Mouse (Mus musculus): Measurements from ENCODE around the gene Dntt. TPM values are rescaled to one million over a fixed set of nuclear protein-coding genes. Genes with fewer than 3 reads are reported as not detected.

The Dntt gene
- polyA plus RNA-seq (2015; fragmentation: Nextera tagmentation; extraction: Ambion mirVana) = 0.13 and 0.26 TPM in 2 replicates

- H3K27ac ChIP-seq = no peak within 1 kb of the TSS
- H3K4me1 ChIP-seq (replicated peaks) = 0 out of 2 replicates have a peak, but pooled peaks cover 3% of the 10 kb centered on the region
- H3K9ac ChIP-seq (replicated peaks) = no peak within 1 kb of the TSS
- no peak for ATAC-seq
- 89% methylated on average over 6 of the region's 6 CpGs for WGBS
- no peaks in the 10 kb centered on the region for H3K36me3 ChIP-seq
- no peaks in the 10 kb centered on the region for H3K27me3 ChIP-seq
- H3K9me3 ChIP-seq = no peaks in the 10 kb centered on the region
- no peak within 1 kb of the TSS for H3K4me3 ChIP-seq (replicated peaks)
- no peak within 1 kb of the TSS for H3K4me2 ChIP-seq (replicated peaks)
Observed at GRCm38 (mm10) chr19:41029219-41029618, at the start of gene Dntt. Gene Dntt, plus strand, starts transcription at chr19:41029275.

- 0 out of 2 replicates have a peak, but pooled peaks cover 4% of the 10 kb centered on the region for H3K4me1 ChIP-seq (replicated peaks)
Observed at GRCm38 (mm10) chr19:40980671-40981070, 48.4 kb upstream of the Dntt start.

GRCm38 (mm10) chr19:40984536-40984935, 44.5 kb upstream of the Dntt start:
- WGBS = 95% methylated on average over 1 of the region's 1 CpGs
- ATAC-seq = no peak
- no peak overlapping the region for H3K27ac ChIP-seq

More at GRCm38 (mm10) chr19:40980671-40981070, 48.4 kb upstream of the Dntt start:
- Histone ChIP-seq H3K36me3 (no peaks in the 10 kb centered on the region), H3K27me3 (no peaks in the 10 kb centered on the region), H3K4me3 (replicated peaks) (no peak overlapping the region), H3K9ac (replicated peaks) (no peak overlapping the region), H3K27ac (no peak overlapping the region), H3K9me3 (no peaks in the 10 kb centered on the region), H3K4me2 (replicated peaks) (no peak overlapping the region)
- ATAC-seq = no peak
- 80% methylated on average over 5 of the region's 5 CpGs for WGBS

GRCm38 (mm10) chr19:40988856-40989255, 40.2 kb upstream of the Dntt start:
- no peak for ATAC-seq
- H3K27ac ChIP-seq = no peak overlapping the region
- no peak overlapping the region for H3K4me3 ChIP-seq (replicated peaks)
- H3K36me3 ChIP-seq = no peaks in the 10 kb centered on the region
- H3K9me3 ChIP-seq = no peaks in the 10 kb centered on the region
- H3K4me1 ChIP-seq (replicated peaks) = no peaks in the 10 kb centered on the region
- H3K9ac ChIP-seq (replicated peaks) = no peak overlapping the region
- 86% methylated on average over 5 of the region's 5 CpGs for WGBS
- H3K27me3 ChIP-seq = no peaks in the 10 kb centered on the region
- no peak overlapping the region for H3K4me2 ChIP-seq (replicated peaks)

More at GRCm38 (mm10) chr19:40984536-40984935, 44.5 kb upstream of the Dntt start:
- Histone ChIP-seq H3K4me2 (replicated peaks) (no peak overlapping the region), H3K4me3 (replicated peaks) (no peak overlapping the region), H3K36me3 (no peaks in the 10 kb centered on the region), H3K9ac (replicated peaks) (no peak overlapping the region), H3K9me3 (no peaks in the 10 kb centered on the region), H3K27me3 (no peaks in the 10 kb centered on the region), H3K4me1 (replicated peaks) (no peaks in the 10 kb centered on the region)

- Histone ChIP-seq H3K36me3 (no peaks in the 10 kb centered on the region), H3K9me3 (no peaks in the 10 kb centered on the region), H3K4me2 (replicated peaks) (no peak overlapping the region), H3K4me3 (replicated peaks) (no peak overlapping the region), H3K9ac (replicated peaks) (no peak overlapping the region), H3K27ac (no peak overlapping the region), H3K4me1 (replicated peaks) (no peaks in the 10 kb centered on the region), H3K27me3 (no peaks in the 10 kb centered on the region)
- no peak for ATAC-seq
- WGBS = 83% methylated on average over 9 of the region's 9 CpGs
Observed at GRCm38 (mm10) chr19:40989961-40990600, 39.0 kb upstream of the Dntt start.

- H3K9me3 ChIP-seq = no peaks in the 10 kb centered on the region
- no peaks in the 10 kb centered on the region for H3K27me3 ChIP-seq
- H3K9ac ChIP-seq (replicated peaks) = no peak overlapping the region
- no peak overlapping the region for H3K27ac ChIP-seq
- H3K36me3 ChIP-seq = no peaks in the 10 kb centered on the region
- no peak for ATAC-seq
- H3K4me2 ChIP-seq (replicated peaks) = no peak overlapping the region
- 94% methylated on average over 17 of the region's 17 CpGs for WGBS
- no peak overlapping the region for H3K4me3 ChIP-seq (replicated peaks)
- H3K4me1 ChIP-seq (replicated peaks) = no peaks in the 10 kb centered on the region
Observed at GRCm38 (mm10) chr19:40990781-40991343, 38.2 kb upstream of the Dntt start.

GRCm38 (mm10) chr19:40991626-40992025, 37.4 kb upstream of the Dntt start:
- no peak for ATAC-seq
- no peak overlapping the region for H3K9ac ChIP-seq (replicated peaks)
- no peak overlapping the region for H3K4me2 ChIP-seq (replicated peaks)
- no peaks in the 10 kb centered on the region for H3K36me3 ChIP-seq
- H3K4me3 ChIP-seq (replicated peaks) = no peak overlapping the region
- H3K9me3 ChIP-seq = no peaks in the 10 kb centered on the region
- 85% methylated on average over 6 of the region's 7 CpGs for WGBS
- no peaks in the 10 kb centered on the region for H3K4me1 ChIP-seq (replicated peaks)
- no peak overlapping the region for H3K27ac ChIP-seq
- H3K27me3 ChIP-seq = no peaks in the 10 kb centered on the region

- WGBS = 82% methylated on average over 11 of the region's 11 CpGs
- H3K9me3 ChIP-seq = no peaks in the 10 kb centered on the region
Observed at GRCm38 (mm10) chr19:40992096-40992495, 37.0 kb upstream of the Dntt start.

GRCm38 (mm10) chr19:40992517-40993044, 36.5 kb upstream of the Dntt start:
- Histone ChIP-seq H3K4me1 (replicated peaks) (no peaks in the 10 kb centered on the region), H3K36me3 (no peaks in the 10 kb centered on the region), H3K27ac (no peak overlapping the region), H3K9ac (replicated peaks) (no peak overlapping the region), H3K4me3 (replicated peaks) (no peak overlapping the region), H3K4me2 (replicated peaks) (no peak overlapping the region), H3K27me3 (no peaks in the 10 kb centered on the region), H3K9me3 (no peaks in the 10 kb centered on the region)
- 77% methylated on average over 8 of the region's 8 CpGs for WGBS
- no peak for ATAC-seq

More at GRCm38 (mm10) chr19:40992096-40992495, 37.0 kb upstream of the Dntt start:
- no peak overlapping the region for H3K27ac ChIP-seq
- H3K36me3 ChIP-seq = no peaks in the 10 kb centered on the region
- no peak overlapping the region for H3K9ac ChIP-seq (replicated peaks)
- H3K4me2 ChIP-seq (replicated peaks) = no peak overlapping the region
- no peak overlapping the region for H3K4me3 ChIP-seq (replicated peaks)
- H3K4me1 ChIP-seq (replicated peaks) = no peaks in the 10 kb centered on the region
- ATAC-seq = no peak
- H3K27me3 ChIP-seq = no peaks in the 10 kb centered on the region

GRCm38 (mm10) chr19:40993356-40993755, 35.7 kb upstream of the Dntt start:
- 94% methylated on average over 5 of the region's 5 CpGs for WGBS
- H3K9me3 ChIP-seq = no peaks in the 10 kb centered on the region
- no peak overlapping the region for H3K9ac ChIP-seq (replicated peaks)
- H3K36me3 ChIP-seq = no peaks in the 10 kb centered on the region
- H3K4me2 ChIP-seq (replicated peaks) = no peak overlapping the region
- H3K4me1 ChIP-seq (replicated peaks) = no peaks in the 10 kb centered on the region
- H3K27ac ChIP-seq = no peak overlapping the region
- no peak for ATAC-seq
- no peaks in the 10 kb centered on the region for H3K27me3 ChIP-seq
- H3K4me3 ChIP-seq (replicated peaks) = no peak overlapping the region

- WGBS = 60% methylated on average over 8 of the region's 8 CpGs
Observed at GRCm38 (mm10) chr19:40994057-40994585, 35.0 kb upstream of the Dntt start, which contains the start of gene Blnk. Gene Blnk, minus strand, starts transcription at chr19:40994535.

GRCm38 (mm10) chr19:40994911-40995310, 34.2 kb upstream of the Dntt start:
- H3K9ac ChIP-seq (replicated peaks) = no peak overlapping the region
- H3K4me3 ChIP-seq (replicated peaks) = no peak overlapping the region
- no peak for ATAC-seq
- H3K27ac ChIP-seq = no peak overlapping the region
- H3K27me3 ChIP-seq = no peaks in the 10 kb centered on the region
- H3K4me2 ChIP-seq (replicated peaks) = no peak overlapping the region
- WGBS = 79% methylated on average over 7 of the region's 7 CpGs
- H3K4me1 ChIP-seq (replicated peaks) = no peaks in the 10 kb centered on the region
- H3K36me3 ChIP-seq = no peaks in the 10 kb centered on the region
- no peaks in the 10 kb centered on the region for H3K9me3 ChIP-seq

More at GRCm38 (mm10) chr19:40994057-40994585, 35.0 kb upstream of the Dntt start, which contains the start of gene Blnk:
- no peaks in the 10 kb centered on the region for H3K4me1 ChIP-seq (replicated peaks)
- H3K27me3 ChIP-seq = no peaks in the 10 kb centered on the region
- no peak for ATAC-seq
- no peak within 1 kb of the TSS for H3K4me2 ChIP-seq (replicated peaks)
- no peaks in the 10 kb centered on the region for H3K36me3 ChIP-seq
- H3K9me3 ChIP-seq = no peaks in the 10 kb centered on the region
- H3K27ac ChIP-seq = no peak within 1 kb of the TSS
- no peak within 1 kb of the TSS for H3K4me3 ChIP-seq (replicated peaks)
- no peak within 1 kb of the TSS for H3K9ac ChIP-seq (replicated peaks)
